Mouse (Mus musculus) cerebellum, adult 8-10 months (tissue): Measurements from ENCODE around the gene Tbx1.
A peak's percentile ranks its signal among the peaks of the same experiment; 100 is the strongest.

Experiments used
- DNase-seq: peaks from one replicate; pipeline ENCODE4 v3.0.0; 2022

The Tbx1 gene

DNA sequence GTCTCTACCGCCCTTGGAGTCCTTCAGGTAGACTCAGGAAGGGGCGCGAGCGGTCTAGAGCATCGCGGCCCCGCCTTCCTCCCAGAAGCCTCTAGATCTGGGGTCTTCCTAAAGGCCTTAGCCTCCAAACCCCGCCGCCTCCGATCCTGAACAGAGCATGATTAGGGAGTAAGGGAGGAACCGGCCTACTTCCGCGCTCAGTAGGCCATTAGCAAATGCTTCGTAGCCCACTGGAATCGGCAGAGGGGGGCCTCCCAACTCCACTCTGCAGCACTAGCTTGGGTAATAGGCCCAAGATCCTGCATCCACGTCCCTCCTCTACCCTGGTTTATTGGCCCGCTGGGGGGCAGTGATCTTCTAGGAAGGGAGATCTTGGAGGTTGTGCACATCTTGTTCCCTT is 31.5 kb upstream of the Tbx1 start, which contains the start of gene Gp1bb:
Gp1bb (minus strand) TSS at position 385 of the 400 bp plus-strand sequence.
- peak; percentile 13 for DNase-seq

DNA sequence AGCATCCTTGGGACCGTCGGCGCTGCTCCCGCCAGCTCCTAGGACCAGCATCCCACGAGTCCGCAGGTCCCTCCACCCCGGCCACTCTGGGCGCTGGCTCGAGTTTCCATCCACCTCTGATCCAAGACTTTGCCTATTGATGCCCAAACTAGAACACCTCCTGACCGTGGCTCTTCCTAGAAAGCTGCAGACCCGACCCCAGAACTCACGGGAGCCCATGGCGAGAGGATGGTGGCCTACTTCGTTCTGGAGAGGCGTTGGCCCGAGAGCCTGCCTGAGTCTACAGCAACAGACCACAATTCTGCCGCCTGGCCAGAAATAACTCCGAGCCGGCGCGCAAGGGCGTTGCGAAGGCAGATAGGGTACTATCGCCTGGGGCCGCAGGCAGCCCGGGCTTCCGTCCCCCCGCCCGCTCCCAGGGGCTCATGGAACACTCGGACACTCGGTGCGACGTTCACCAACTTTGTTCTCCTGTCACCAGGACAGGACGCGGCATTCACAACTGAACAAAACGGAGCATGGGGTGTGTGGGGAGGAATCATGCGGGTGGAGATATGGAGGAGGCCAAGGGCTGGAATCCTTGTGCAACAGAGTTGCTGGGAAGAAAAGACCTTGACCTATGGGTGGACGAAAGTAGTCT is 31.0 kb upstream of the Tbx1 start:
- peak; percentile 29 for DNase-seq

DNA sequence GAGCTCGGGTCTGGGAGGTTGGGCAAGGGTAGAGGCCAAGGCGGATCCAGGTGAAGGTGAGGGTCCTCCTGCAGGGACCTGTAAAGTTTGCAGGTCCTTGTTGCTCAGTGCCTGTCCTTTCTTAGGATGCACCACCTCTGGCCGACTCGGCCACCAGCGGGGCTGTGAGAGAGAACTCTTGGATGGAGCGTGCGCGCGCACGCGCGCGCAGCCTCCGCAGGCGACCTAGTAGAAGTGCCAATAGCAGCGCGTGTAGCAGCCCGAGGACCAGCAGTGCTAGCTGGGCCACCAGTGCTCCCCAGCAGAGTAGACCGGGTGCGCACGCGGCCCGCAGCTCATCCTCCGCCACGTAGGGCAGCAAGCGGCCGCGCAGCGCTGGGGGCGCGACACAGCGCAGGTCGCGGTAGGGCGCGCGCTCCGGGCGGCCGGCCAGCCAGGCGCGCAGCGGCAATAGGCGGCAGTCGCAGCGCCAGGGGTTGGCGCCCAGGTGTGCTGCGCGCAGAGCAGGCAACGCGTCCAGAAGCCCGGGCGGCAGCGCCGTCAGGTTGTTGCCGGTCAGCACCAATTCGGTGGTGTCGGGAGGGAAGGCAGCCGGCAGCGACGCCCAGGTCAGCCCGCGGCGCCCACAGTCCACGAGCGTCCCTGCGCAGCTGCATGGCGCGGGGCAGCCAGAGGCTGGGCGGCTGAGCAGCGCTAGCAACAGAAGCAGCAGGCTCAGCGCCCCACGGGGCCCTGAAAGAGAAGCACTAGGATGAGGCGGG is 30.3 kb upstream of the Tbx1 start:
- peak; percentile 45 for DNase-seq

DNA sequence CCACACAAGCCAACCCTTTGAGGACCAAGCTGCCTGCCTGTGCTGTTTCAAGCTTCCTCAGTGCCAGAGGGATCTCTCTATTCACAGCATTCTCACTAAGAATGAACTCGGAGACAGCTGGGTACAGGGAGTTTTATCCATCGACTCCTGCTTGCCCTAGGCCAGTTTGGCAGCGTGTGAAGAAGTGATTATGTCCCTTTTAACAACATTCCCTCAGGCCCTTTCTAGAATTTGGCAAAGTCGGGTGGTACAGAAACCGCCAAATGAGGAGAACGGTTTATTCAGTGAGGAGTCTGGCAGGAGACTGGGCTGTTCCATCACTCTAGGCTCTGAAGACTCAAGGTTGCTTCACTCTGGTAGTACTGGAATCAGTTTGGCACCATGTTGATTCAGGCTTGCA is 29.7 kb upstream of the Tbx1 start:
- no peak for DNase-seq

DNA sequence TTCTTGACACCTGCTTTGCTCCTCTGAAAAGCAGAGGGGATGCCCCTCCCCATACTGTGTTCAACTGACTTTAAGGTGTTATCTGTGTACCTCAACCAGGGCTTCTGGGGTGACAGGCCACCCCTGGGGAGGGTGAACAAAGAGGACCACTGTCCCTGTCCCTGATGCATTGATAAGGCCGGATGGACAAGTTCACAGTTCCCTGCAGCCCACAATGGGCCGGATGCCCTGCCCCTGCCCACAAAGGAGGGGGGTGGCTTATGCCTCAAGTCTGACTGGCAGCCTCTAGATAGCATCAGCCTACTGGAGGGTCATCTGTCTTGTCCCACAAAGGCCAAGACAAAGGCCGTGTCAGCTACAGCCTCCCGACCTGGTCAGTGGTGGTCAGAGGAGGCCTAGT is 28.6 kb upstream of the Tbx1 start:
- peak; percentile 11 for DNase-seq

DNA sequence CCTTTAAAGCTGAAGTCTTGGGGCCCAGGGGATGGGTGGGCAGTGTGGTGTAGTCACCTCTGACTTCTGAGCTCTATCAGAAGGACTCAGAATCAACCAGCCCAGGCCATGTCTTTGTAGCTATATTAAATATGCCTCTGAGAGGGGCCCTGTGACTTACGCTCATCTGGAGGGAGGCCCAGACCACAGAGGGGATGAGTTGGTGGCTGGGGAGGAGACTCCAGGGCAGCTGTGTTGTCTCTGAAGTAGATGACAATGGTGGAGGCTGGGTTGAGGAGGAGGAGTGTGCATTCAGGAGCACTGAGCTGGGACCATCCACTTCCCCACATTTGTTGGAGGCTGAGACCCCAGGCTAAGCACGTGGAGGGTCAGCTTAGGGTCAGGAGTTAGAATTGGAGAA is 27.8 kb upstream of the Tbx1 start:
- peak; percentile 23 for DNase-seq

DNA sequence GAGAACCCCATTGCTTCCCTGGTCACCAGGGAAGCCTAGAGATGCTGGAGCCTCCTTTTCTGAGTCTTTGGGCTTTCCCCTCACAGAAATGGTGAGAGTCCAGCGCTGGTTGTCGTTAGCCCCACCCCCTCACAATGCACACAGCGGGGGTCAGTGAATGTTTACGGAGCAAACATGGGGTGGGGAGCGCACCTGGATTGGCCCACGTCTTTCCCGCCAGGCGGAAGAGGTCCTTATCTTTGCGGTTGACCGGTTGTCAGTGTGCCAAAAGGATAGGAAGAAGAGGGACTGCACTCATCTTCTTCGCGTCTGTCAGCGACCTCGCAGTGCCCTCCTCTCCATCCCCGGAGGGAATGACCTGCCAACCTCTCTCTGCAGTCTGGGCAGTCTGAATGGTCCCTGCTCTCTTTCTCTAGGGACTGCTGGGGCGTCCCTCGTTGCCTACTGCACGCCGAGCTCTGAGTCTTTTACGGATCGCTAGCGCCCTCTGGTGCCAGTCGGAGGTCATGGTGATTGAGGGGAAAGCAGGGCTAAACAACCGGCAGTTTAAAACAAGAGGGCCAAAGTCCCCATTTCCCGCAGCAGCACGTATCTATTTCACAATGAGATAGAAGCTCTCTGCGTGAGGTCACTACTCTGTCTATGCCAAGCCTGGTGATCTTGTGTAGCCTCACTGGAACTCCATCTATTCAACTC is 27.0 kb upstream of the Tbx1 start:
- DNase-seq, result peak; percentile 93

DNA sequence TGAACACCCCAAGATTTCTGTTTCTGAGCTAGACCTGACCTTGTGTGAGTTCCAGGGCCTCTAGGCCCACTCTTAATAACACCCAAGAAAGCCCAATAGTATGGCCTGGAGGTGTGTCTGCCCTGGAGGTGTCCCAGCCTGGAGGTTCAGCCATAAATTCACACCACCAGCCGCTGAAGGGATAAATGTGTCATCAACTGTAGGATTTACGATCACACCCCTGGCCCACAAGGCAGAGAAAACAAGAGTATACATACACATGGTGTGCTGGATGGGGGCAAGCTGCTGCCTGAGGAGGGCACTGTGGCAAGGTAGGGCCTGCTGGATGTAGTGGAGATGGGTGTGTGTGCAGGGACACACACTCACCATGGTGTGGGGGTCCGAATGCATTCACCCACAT is 22.8 kb upstream of the Tbx1 start:
- DNase-seq, result no peak

DNA sequence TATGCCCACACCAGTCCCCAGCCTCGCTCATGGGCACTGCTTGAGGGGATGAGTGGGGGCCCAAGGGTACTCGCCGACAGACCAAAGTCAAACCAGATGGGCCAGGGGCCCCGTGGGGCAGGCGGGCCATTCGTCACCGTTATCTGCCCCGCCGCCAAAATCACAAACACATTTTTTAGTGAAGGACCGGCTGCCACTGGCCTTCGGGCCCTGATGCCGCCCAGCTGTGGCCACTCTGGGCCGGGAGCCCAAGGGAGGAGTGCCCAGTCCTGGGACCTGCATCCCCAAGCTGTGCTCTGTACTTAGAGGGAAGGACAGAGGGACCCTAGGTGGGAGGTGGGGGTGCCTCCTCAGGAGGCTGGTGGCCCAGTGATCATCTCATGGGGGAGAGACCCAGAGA is 21.3 kb upstream of the Tbx1 start:
- no peak for DNase-seq

DNA sequence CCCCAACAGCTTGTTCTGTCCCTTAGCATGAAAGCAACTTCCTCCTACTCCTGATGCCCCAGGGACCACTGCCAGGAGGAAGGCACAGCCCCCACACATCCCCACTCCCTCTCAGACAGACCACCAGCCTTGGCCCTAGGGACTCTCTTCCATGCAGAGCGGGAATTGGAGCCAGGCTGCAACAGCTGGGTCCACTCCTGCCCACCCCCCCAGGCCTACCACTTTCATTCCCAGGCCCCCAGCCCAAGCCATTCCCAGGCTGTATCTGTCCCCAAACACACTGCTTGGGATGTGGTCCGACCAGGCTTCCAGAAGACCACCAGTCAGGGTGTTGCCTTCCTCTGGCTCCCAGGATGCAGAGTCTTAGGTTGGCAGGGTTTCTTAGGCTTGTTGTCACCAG is 18.6 kb upstream of the Tbx1 start:
- no peak for DNase-seq

DNA sequence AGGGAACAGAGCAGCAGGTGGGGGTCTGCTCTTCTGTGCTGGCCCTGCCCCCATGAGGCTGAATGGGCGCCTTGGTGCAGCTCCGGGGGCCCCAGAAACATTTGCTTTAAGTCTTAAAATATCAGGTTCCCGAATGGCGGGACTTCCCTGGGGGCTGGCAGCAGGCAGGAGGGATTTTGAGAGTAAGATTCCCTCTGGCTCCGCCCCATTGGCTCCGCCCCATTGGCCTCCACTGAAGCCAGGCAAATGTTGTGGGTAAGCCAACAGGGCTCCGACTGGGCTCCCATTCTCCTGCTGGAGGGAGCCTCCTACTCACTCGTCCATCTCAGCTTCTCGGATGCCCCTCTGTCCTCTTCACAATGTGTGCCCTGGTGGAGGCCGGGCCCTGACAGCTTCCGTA is 17.8 kb upstream of the Tbx1 start:
- DNase-seq, result no peak

DNA sequence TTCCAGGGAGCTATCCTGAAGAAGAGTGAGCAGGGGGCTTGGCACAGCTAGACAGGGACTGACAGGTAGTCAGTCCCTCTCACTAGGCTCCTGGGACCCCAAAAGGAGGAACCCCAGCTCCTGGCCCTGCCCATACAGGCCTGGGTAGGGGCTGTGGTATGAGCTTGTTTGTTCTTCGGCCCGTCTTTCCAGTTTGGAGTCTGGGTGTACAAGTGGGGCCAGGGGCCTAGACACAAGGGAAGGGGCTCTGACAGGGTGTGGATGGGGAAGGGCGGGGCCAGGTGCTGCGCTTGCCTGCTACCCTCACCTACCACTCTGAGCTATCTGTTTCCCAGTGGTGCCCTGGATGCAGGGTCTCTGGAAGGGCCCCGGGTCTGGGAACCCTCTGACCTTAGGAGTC is 15.2 kb upstream of the Tbx1 start:
- no peak for DNase-seq

DNA sequence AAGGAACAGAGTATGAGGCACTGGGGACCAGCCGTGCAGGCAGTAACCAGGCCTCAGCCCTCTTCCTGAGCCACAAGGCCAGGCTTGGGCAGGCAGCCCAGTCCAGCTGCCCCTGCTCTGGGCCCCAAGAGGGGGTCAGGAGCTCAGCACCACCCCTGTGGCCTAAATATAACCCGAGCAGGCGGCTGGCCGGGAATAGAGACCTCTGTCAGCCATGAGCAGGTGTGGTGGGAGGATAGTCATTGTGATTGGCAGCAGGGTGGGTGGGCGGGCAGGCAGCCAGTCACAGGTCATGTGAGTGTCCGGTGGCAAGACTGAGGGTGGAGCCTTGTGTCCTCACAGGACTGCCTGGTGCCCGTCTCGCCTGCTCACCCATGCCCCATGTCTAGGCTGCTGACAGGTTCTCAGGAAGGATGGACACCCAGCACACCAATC is 13.8 kb upstream of the Tbx1 start:
- DNase-seq, result no peak

DNA sequence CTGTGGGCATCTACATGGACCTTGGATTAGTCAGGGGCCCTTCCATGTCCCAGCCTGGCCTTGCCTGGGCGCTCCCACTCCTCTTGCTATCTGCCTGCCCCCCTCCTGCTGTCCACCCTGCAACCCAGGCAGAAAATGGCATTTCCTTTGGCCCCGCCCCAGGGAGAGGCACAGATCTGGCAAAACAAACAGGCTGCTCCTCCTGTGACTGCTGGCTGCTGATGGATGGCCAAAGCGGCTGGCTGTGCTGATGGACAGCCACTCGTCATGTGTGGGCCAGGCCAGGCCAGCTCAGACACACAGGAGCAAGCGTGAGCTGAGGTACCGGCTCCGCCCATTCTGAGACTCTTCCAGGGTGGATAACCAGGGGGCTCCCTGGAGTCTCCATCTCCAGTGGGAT is 11.0 kb upstream of the Tbx1 start:
- DNase-seq, result no peak

DNA sequence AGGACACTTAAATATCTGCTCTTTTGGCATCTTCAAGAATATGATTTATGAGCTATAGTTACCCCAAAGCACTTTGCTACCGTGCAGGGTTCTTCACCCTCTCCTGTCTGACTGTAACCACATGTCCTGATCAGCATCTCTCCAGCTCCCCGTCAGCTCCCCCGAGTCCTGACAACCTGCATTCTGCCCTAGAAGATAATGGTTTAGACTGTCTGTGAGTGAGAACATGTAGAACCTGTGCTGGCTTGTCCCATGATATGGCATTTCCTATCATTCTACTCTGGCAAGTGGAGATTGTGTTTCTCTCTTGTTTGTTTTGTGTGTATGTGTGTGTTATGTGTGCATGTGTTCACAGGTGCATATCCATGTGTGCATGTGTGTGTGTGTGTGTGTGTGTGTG is 7.5 kb upstream of the Tbx1 start:
- DNase-seq, result no peak

DNA sequence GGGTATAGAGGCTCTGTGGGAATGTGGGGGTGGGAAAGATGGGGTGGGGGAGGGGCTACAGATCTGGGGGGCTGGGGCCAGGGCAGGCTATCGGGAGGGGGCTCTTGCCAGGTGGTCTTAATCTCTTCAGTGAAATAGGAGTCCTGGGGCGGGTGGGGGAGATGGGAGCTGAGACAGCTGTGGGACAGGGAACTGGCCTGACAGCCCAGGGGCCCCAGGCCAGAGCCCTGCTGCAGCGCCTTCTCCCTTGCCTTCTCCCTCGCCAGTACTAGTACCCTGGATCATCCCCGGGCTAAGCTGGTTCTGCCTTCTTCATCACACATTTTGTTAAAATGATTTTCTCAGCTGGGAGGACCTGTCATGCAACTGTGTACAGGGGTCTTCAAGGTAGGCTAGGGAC is 5.8 kb upstream of the Tbx1 start:
- DNase-seq, result no peak

DNA sequence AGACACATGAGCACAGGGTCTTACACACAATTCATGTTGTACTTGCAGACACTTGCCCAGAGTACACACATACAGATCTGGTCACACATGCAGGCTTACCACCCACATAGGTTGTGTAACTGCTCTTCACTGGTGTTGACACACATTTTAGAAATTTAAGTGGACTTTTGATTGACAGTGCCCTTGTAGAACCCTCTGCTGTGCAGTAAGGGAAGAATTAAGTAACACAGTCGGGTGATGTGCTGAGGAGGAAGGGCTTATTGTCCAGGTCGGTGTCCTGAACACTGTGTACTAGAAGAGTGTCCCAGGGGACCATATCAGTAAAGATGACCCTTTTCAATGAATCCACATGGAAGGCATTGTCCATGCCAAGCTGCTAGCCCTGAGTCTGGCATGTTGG is 3.5 kb upstream of the Tbx1 start:
- DNase-seq, result no peak

DNA sequence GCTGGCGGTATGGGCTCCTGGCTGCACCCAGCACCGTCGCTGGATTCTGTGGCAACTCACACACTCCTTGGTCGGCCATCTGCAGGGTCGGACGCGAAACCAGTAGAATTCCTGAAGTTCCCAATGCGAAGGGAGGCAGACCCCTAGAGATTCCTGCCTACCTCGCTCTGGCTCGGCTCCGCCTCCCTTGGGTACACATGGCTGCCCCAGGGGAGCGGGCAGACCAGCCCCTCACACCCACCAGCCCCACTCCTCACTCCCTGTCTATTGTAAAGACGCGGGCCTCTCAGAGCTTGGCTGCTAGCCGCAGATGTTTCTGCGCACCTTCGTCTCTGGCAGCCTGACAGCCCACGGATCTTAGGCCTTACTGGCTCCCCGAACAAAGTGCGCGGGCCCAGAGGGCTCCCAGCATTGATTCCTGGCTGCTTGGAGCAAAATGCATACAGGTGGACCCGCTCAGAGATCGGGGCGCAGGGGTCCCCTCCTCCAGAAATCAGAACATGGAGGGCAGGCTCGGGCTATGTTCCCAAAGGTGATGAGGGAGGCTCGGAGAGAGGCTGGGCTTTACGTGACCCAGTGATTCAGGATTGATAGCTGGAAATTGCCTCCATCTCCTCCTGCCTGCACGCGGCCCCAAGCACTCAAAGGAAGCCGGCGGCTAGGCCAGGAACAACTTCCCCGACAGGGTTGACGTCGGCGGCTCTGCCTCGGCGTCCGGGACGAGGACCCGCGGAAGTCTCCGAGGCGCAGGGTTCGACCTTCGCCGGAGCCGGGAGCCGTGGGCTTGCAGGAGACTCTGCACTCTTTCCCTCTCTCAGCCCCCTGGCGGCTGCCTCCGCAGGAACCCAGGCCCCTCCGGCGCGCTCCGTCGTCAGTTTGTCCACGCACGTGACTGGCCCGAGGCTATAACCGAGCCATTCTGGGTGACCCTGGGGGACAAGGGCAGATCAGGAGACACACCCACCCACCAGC is 862 bp upstream of the Tbx1 start:
- no peak for DNase-seq

DNA sequence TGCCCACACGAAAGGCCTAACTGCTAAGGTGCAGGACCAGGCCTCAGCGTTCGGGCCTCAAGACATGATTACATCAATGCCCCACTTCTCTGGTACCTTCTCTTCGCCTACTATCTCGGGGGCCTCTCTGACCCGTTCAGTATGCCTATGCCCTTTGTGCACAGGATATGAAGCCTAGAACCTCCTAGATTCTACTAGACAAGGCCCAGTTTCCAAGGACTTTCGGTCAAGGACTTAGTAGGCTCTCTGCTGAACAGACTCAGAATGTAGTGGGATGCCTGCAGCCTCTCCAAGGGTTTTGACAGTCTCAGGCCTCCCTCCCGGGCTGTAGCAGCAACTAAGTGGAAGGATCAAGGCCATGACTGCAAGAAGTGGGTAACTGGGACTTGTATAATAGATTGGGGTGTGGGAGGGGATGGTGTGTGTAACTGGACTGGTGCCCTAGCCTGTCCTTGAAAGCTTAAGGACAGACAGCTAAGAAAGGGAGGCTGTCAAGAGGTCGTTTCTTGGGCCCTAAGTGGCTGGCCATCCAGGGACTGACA is 1.3 kb downstream of the Tbx1 start:
- DNase-seq, result no peak

DNA sequence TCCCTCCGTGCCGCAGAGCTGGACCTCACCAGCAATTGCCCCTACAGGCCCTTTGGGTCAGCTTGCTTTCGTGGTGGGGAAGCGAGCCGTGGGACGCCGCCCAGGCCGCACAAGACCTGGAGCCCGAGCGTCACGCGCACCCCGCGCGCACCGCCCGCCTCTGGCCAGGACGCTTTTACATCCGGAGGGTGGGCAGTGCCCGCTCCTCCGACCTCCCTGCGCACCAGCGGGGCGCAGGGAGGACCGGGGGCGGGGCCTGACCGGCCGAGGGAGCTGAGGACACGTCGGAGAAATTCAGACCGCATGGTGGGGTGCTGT is 1.8 kb downstream of the Tbx1 start:
- no peak for DNase-seq

DNA sequence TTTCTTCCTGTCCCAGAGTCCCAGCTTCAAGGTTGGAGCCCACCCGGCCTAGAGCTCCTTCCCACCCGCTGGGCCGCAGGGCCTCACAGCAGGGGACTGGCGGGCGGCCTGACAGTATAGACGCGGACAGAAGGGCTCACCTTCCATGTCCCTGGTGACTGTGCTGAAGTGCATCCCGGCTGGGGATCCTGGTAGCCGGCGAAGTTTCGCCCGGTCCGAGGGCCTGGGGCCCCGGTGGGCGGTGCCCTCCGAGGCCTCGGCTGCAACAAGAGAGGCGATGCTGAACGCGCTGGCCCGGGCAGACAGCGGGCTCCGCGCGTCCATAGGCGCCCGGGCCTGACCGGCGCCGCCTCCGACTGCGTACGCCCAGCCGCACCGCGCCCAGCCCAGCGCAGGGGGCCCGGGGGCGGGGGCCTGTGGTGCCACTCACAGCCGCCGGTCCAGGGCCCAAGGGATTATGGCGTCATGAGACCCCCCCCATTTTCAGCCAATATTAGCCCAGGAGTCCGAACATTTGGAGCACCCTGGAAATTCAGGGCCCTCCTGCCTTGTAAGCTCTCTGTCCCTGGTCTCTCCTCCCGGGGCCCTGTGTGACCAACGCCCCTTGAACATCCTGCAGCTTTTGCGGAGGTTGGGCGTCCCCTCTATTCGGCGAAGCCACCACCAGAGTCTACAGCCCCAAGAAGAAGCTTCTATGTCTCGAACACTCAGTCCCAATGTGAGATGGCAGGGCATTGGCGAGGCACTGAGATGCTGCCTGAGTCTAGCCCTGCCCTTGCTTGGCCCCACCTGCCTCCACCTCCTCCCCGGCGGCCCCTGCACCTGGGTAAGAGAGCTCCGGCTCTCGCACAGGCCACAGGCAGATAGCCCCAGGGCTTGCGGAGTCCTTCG is 2.4 kb downstream of the Tbx1 start:
- DNase-seq, result no peak
